Mouse (Mus musculus) heart, embryonic 13.5 days (tissue): Measurements from ENCODE around the gene Phc1. TPM values are rescaled to one million over a fixed set of nuclear protein-coding genes. Genes with fewer than 3 reads are reported as not detected.

ENCODE experiments used
- ATAC-seq: fragments of 200-750 bp; cut with Nextera tagmentation; 2 replicates; pipeline ENCODE4 v1.8.0; 2017; ENCODE audit warnings: moderate TSS enrichment; ENCODE audit not compliant: insufficient number of reproducible peaks, low FRiP score, low TSS enrichment; ENCODE audit errors: extremely low read depth
- H3K27ac ChIP-seq: fragments of 300-500 bp; sonication (generic); replicated peaks from 2 replicates; pipeline ENCODE4 v1.5.1; 2015; ENCODE audit warnings: moderate library complexity, mild to moderate bottlenecking, inconsistent platforms
- H3K27me3 ChIP-seq: fragments of 300-500 bp; sonication (generic); replicated peaks from 2 replicates; pipeline ENCODE4 v1.6.1; 2015; ENCODE audit warnings: mild to moderate bottlenecking, inconsistent platforms
- H3K36me3 ChIP-seq: fragments of 300-500 bp; sonication (generic); 2 replicates; pipeline ENCODE4 v1.6.1; 2015; ENCODE audit warnings: mild to moderate bottlenecking, inconsistent platforms
- H3K4me1 ChIP-seq: fragments of 300-500 bp; sonication (generic); 2 replicates; pipeline ENCODE4 v1.6.1; 2015; ENCODE audit warnings: inconsistent platforms
- H3K4me2 ChIP-seq: fragments of 300-500 bp; sonication (generic); 2 replicates; pipeline ENCODE4 v1.6.1; 2015; ENCODE audit warnings: inconsistent platforms, mild to moderate bottlenecking, moderate library complexity
- H3K4me3 ChIP-seq: fragments of 300-500 bp; sonication (generic); 2 replicates; pipeline ENCODE4 v1.5.1; 2015; ENCODE audit warnings: moderate library complexity, mild to moderate bottlenecking, inconsistent platforms
- H3K9ac ChIP-seq: fragments of 300-500 bp; sonication (generic); 2 replicates; pipeline ENCODE4 v1.6.1; 2015; ENCODE audit warnings: inconsistent platforms, mild to moderate bottlenecking, moderate library complexity
- H3K9me3 ChIP-seq: fragments of 300-500 bp; sonication (generic); 2 replicates; pipeline ENCODE4 v1.6.1; 2016; ENCODE audit warnings: inconsistent platforms
- WGBS: fragments of 180-500 bp; shearing (Covaris S2); methylation state at CpG from one replicate; pipeline ENCODE4 v1.1.7; 2015; ENCODE audit warnings: mixed read lengths; 5-methylcytosine and 5-hydroxymethylcytosine counted together
- polyA plus RNA-seq: library from polyadenylated mRNA; unstranded; fragments of >200 nt; fragmentation: Nextera tagmentation; extraction: Ambion mirVana; gene quantifications from 2 replicates; pipeline ENCODE4 v1.2.1, GENCODE M21; 2015

Phc1 gene
- polyA plus RNA-seq, 1 experiment from 2014 or later, result 12.1 TPM

- Histone ChIP-seq H3K4me2 (no peak overlapping the region), H3K36me3 (no peaks in the 10 kb centered on the region), H3K27ac (no peak overlapping the region), H3K4me1 (peaks cover 4% of the 10 kb centered on the region; the same call in 1 of the 2 replicates), H3K9ac (no peak overlapping the region), H3K4me3 (no peak overlapping the region), H3K9me3 (no peaks in the 10 kb centered on the region), H3K27me3 (0 out of 2 replicates have a peak, but pooled peaks cover 3% of the 10 kb centered on the region)
- WGBS, result 77% methylated on average over 9 of the region's 9 CpGs
- ATAC-seq, result no peak
These were observed 46.6 kb downstream of the Phc1 start for GRCm38 (mm10) chr6:122293796-122294195.

DNA sequence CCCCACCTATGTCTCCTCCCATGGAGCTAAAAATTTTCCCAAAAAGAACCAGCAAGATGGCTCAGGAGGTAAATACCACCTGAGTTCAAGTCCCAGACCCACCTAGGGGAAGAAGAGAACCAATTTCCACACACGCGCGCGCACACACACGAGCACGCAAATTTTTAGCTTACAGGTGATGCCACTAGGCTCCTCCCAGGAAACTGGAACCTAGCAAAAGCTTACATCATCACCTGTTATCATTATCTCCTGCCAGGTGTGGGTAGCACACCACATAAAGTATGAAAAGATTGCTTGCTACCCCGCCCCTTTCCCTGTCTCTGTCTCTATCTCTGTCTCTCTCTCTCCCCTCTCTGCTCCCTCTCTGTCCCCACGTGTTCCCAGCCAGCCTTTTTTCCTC is 47.2 kb downstream of the Phc1 start:
- no peaks in the 10 kb centered on the region for H3K9me3 ChIP-seq
- peaks cover 4% of the 10 kb centered on the region; the same call in 1 of the 2 replicates for H3K4me1 ChIP-seq
- no peak overlapping the region for H3K4me3 ChIP-seq
- no peak for ATAC-seq
- H3K9ac ChIP-seq, result no peak overlapping the region
- H3K36me3 ChIP-seq, result no peaks in the 10 kb centered on the region
- no peak overlapping the region for H3K27ac ChIP-seq
- 0 out of 2 replicates have a peak, but pooled peaks cover 3% of the 10 kb centered on the region for H3K27me3 ChIP-seq
- H3K4me2 ChIP-seq, result no peak overlapping the region
- WGBS, result 84% methylated on average over 8 of the region's 8 CpGs

DNA sequence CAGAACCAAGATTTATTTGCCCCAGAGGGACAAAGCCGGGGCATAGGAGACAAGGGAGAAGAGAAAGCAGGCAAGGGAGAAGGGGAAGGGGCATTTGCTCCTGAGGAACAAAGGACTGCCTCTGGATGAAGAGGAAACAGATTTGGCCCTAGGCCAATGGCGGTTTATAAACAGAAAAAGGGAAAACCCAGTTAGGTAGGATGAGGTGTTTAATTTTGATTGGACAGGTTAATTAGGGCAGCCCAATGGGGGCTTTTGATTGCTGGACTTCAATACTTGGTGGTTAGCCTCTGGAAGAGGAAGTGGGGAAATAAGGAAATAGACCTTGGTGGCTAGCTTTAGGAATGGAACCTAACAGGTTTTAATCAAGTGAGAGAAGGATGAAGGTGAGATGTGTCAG is 48.2 kb downstream of the Phc1 start:
- Histone ChIP-seq H3K9ac (no peak overlapping the region), H3K27me3 (0 out of 2 replicates have a peak, but pooled peaks cover 3% of the 10 kb centered on the region), H3K4me2 (no peak overlapping the region), H3K4me3 (no peak overlapping the region), H3K9me3 (no peaks in the 10 kb centered on the region), H3K27ac (no peak overlapping the region), H3K4me1 (peaks cover 4% of the 10 kb centered on the region; the same call in 1 of the 2 replicates), H3K36me3 (no peaks in the 10 kb centered on the region)
- 60% methylated on average over 2 of the region's 2 CpGs for WGBS
- no peak for ATAC-seq

- no peak overlapping the region for H3K4me2 ChIP-seq
- no peak overlapping the region for H3K9ac ChIP-seq
- no peak overlapping the region for H3K4me3 ChIP-seq
- no peak for ATAC-seq
- H3K36me3 ChIP-seq, result no peaks in the 10 kb centered on the region
- 0 out of 2 replicates have a peak, but pooled peaks cover 3% of the 10 kb centered on the region for H3K27me3 ChIP-seq
- 80% methylated on average over 3 of the region's 3 CpGs for WGBS
- no peaks in the 10 kb centered on the region for H3K9me3 ChIP-seq
- H3K27ac ChIP-seq, result no peak overlapping the region
- peaks cover under 1% of the 10 kb centered on the region; the same call in 1 of the 2 replicates for H3K4me1 ChIP-seq
These were observed 48.6 kb downstream of the Phc1 start for GRCm38 (mm10) chr6:122291735-122292134.

DNA sequence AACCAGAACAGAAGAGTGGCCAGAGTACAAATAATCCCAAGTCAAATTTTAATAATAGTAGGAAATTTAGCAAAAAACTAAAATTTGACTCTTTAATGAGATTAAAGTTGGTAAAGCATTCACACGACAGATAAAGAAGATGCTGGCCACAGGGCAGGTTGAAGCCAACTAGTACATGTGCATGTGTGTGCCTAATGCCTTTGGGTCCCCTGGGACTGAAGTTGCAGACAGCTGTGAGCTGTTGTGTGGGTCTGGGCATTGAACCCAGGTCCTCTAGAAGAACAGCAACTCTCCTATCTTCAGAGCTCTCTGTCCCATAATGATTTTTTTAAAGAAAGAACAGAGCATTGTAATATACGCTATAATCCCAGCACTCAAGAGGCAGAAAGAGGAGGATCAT is 49.1 kb downstream of the Phc1 start:
- 76% methylated on average over 2 of the region's 2 CpGs for WGBS

GRCm38 (mm10) chr6:122290253-122290652 is 50.1 kb downstream of the Phc1 start:
- no peak for ATAC-seq
- no peak overlapping the region for H3K4me3 ChIP-seq
- no peak overlapping the region for H3K9ac ChIP-seq
- no peaks in the 10 kb centered on the region for H3K27me3 ChIP-seq
- no peak overlapping the region for H3K27ac ChIP-seq
- WGBS, result 47% methylated on average over 3 of the region's 3 CpGs
- no peak overlapping the region for H3K4me2 ChIP-seq
- no peaks in the 10 kb centered on the region for H3K36me3 ChIP-seq
- no peaks in the 10 kb centered on the region for H3K4me1 ChIP-seq
- no peaks in the 10 kb centered on the region for H3K9me3 ChIP-seq

More for the DNA sequence above, 49.1 kb downstream of the Phc1 start:
- ATAC-seq, result no peak
- Histone ChIP-seq H3K27me3 (0 out of 2 replicates have a peak, but pooled peaks cover 3% of the 10 kb centered on the region), H3K4me2 (no peak overlapping the region), H3K27ac (no peak overlapping the region), H3K9me3 (no peaks in the 10 kb centered on the region), H3K4me1 (no peaks in the 10 kb centered on the region), H3K9ac (no peak overlapping the region), H3K36me3 (no peaks in the 10 kb centered on the region), H3K4me3 (no peak overlapping the region)

DNA sequence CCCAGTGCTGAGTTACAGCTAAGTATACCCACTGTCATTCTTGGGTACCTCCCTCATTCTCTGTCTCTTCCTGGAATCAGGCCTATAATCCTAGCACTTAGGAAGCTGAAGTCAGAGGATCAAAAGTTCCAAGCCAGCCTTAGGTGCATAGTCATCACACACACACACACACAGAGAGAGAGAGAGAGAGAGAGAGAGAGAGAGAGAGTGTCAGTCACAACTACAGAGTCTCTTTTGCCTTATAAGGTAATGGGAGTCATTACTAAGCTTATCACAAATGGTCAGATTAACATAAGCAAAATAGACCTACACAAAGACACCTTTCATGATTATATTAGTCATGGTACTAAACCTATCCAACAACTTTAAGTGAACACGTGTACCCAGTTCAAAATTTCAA is 51.0 kb downstream of the Phc1 start:
- H3K9ac ChIP-seq, result no peak overlapping the region
- ATAC-seq, result no peak
- H3K36me3 ChIP-seq, result no peaks in the 10 kb centered on the region
- H3K9me3 ChIP-seq, result no peaks in the 10 kb centered on the region
- no peaks in the 10 kb centered on the region for H3K4me1 ChIP-seq
- H3K27ac ChIP-seq, result no peak overlapping the region
- 60% methylated on average over 1 of the region's 1 CpGs for WGBS
- no peak overlapping the region for H3K4me2 ChIP-seq
- H3K4me3 ChIP-seq, result no peak overlapping the region
- no peaks in the 10 kb centered on the region for H3K27me3 ChIP-seq

DNA sequence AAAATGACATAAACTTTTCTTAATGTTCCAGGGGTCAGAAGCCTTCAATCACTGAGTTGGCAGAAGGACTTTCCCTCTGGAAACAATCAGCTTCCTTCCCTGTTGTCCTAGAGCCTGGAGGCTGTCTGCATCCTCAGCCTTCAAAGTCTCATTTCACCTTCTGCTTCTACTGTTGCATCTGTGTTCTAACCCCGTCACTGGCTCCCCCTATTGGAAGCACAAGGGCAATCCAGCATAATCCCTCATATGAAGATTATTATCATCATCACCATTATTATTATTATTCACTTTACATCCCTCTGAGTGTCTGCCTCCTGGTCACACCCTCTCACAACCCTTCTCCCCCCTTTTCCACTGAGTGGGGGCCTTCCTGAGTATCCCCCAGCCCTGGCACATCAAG is 52.1 kb downstream of the Phc1 start:
- Histone ChIP-seq H3K27me3 (no peaks in the 10 kb centered on the region), H3K4me1 (no peaks in the 10 kb centered on the region), H3K36me3 (no peaks in the 10 kb centered on the region), H3K4me2 (no peak overlapping the region), H3K4me3 (no peak overlapping the region), H3K27ac (no peak overlapping the region), H3K9ac (no peak overlapping the region), H3K9me3 (no peaks in the 10 kb centered on the region)
- WGBS, result 57% methylated on average over 1 of the region's 1 CpGs
- no peak for ATAC-seq

- WGBS, result 52% methylated on average over 1 of the region's 1 CpGs
- Histone ChIP-seq H3K27me3 (no peaks in the 10 kb centered on the region), H3K27ac (no peak overlapping the region), H3K9ac (no peak overlapping the region), H3K4me1 (no peaks in the 10 kb centered on the region), H3K9me3 (no peaks in the 10 kb centered on the region), H3K36me3 (no peaks in the 10 kb centered on the region), H3K4me3 (no peak overlapping the region), H3K4me2 (no peak overlapping the region)
- no peak for ATAC-seq
These were observed 55.5 kb downstream of the Phc1 start for GRCm38 (mm10) chr6:122284823-122285222.

DNA sequence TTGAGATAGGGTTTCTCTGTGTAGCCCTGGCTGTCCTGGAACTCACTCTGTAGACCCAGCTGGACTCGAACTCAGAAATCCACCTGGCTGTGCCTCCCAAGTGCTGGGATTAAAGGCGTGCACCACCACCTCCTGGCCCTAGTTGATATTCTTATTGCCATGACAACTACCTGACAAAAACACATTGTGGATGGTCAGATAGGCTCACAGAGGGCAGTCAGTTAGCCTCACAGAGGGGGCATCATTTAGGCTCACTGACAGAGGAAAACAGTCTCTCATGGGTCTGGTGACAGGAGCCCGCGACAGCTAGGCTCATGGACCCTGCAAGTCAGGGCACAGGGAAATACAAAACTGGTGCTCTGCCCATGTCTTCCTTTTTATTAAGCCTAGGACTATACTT is 56.1 kb downstream of the Phc1 start:
- no peak for ATAC-seq
- no peak overlapping the region for H3K27ac ChIP-seq
- no peaks in the 10 kb centered on the region for H3K27me3 ChIP-seq
- H3K9me3 ChIP-seq, result no peaks in the 10 kb centered on the region
- WGBS, result 74% methylated on average over 4 of the region's 4 CpGs
- no peak overlapping the region for H3K4me2 ChIP-seq
- no peaks in the 10 kb centered on the region for H3K36me3 ChIP-seq
- H3K4me3 ChIP-seq, result no peak overlapping the region
- no peaks in the 10 kb centered on the region for H3K4me1 ChIP-seq
- no peak overlapping the region for H3K9ac ChIP-seq

GRCm38 (mm10) chr6:122283429-122283828 is 56.9 kb downstream of the Phc1 start:
- Histone ChIP-seq H3K4me3 (no peak overlapping the region), H3K9me3 (no peaks in the 10 kb centered on the region), H3K27me3 (no peaks in the 10 kb centered on the region), H3K27ac (no peak overlapping the region), H3K4me1 (no peaks in the 10 kb centered on the region), H3K36me3 (no peaks in the 10 kb centered on the region), H3K9ac (no peak overlapping the region), H3K4me2 (no peak overlapping the region)
- WGBS, result 80% methylated on average over 2 of the region's 2 CpGs
- ATAC-seq, result no peak

- no peaks in the 10 kb centered on the region for H3K4me1 ChIP-seq
- H3K4me3 ChIP-seq, result no peak within 1 kb of the TSS
- H3K36me3 ChIP-seq, result no peaks in the 10 kb centered on the region
- H3K9me3 ChIP-seq, result no peaks in the 10 kb centered on the region
- no peak within 1 kb of the TSS for H3K4me2 ChIP-seq
- H3K27ac ChIP-seq, result no peak within 1 kb of the TSS
- ATAC-seq, result no peak
- no peaks in the 10 kb centered on the region for H3K27me3 ChIP-seq
- H3K9ac ChIP-seq, result no peak within 1 kb of the TSS
- 75% methylated on average over 6 of the region's 6 CpGs for WGBS
These were observed 57.6 kb downstream of the Phc1 start, which contains the start of gene Klrg1 for GRCm38 (mm10) chr6:122282782-122283181. TSS of gene Klrg1 (minus strand) at chr6:122282882.
